Mouse (Mus musculus) erythroblast, embryonic 14.5 days (primary cell): Measurements from ENCODE around the gene Gm44511. TPM values are rescaled to one million over a fixed set of nuclear protein-coding genes. Genes with fewer than 3 reads are reported as not detected.
"Not testable (repeated sequence)": the region's sequence is repeated elsewhere in the genome, so short reads cannot be mapped to it uniquely, and the experiment has no call there.

Source experiments
- H3K27me3 ChIP-seq: 2 replicates; pipeline ENCODE4 v1.6.1; 2012; ENCODE audit warnings: inconsistent platforms; ENCODE audit not compliant: control insufficient read depth
- H3K36me3 ChIP-seq: 2 replicates; pipeline ENCODE4 v1.6.1; 2012; ENCODE audit warnings: mild to moderate bottlenecking, inconsistent platforms; ENCODE audit not compliant: control insufficient read depth
- H3K4me1 ChIP-seq: 2 replicates; pipeline ENCODE4 v1.6.1; 2012; ENCODE audit warnings: inconsistent platforms; ENCODE audit not compliant: control insufficient read depth
- H3K4me3 ChIP-seq: replicated peaks from 2 replicates; pipeline ENCODE3; 2012; ENCODE audit warnings: moderate library complexity, mild to moderate bottlenecking, inconsistent platforms
- H3K9me3 ChIP-seq: 2 replicates; pipeline ENCODE4 v1.6.1; 2012; ENCODE audit warnings: low read length, inconsistent platforms, mixed read lengths; ENCODE audit not compliant: control insufficient read depth
- GATA1 ChIP-seq: IDR thresholded peaks from 2 replicates; pipeline ENCODE4 v1.6.1; 2012; ENCODE audit warnings: low read length, inconsistent platforms, mixed read lengths
- TAL1 ChIP-seq: IDR thresholded peaks from 3 replicates; pipeline ENCODE4 v1.6.1; 2012; ENCODE audit warnings: low read length, inconsistent platforms, mixed read lengths
- polyA plus RNA-seq: library from polyadenylated mRNA; stranded (reverse); fragments of >175 nt; gene quantifications from 2 replicates; pipeline ENCODE4 v1.2.3, GENCODE M21; 2012

Gm44511 gene
- polyA plus RNA-seq, 1 experiment, result not detected

- H3K4me3 ChIP-seq, result no peak overlapping the region
- no peaks in the 10 kb centered on the region for H3K27me3 ChIP-seq
- no peaks in the 10 kb centered on the region for H3K9me3 ChIP-seq
- H3K36me3 ChIP-seq, result no peaks in the 10 kb centered on the region
- TF ChIP-seq GATA1, result no peak
- TF ChIP-seq TAL1, result no peak
- H3K4me1 ChIP-seq, result peaks cover 29% of the 10 kb centered on the region
Observed at GRCm38 (mm10) chr6:128765211-128765610, 60.9 kb downstream of the Gm44511 start.

DNA sequence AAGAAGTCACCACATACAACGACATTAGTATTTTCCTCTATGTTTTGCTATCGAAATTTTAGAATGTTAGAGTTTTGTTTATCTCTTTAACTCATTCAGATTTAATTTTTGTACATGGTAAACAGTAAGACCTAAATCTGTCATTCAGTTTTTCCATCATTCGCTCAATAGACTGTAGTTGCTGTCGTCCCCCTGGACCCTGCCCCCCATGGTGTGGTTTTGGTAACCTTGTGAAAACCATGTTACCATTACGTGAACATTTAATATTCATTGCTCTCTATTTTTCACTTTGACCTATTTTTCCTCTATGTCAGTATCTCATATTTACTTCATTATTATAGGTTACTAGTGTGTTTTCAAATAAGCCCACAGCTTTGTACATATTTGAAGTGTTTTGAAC is 61.5 kb downstream of the Gm44511 start:
- H3K9me3 ChIP-seq, result no peaks in the 10 kb centered on the region
- H3K4me3 ChIP-seq, result peak overlapping the region; percentile 72
- H3K27me3 ChIP-seq, result no peaks in the 10 kb centered on the region
- peaks cover 33% of the 10 kb centered on the region for H3K4me1 ChIP-seq
- H3K36me3 ChIP-seq, result no peaks in the 10 kb centered on the region
- no peak for TF ChIP-seq GATA1
- TF ChIP-seq TAL1, result no peak

GRCm38 (mm10) chr6:128763736-128764523 is 62.2 kb downstream of the Gm44511 start:
- H3K9me3 ChIP-seq, result no peaks in the 10 kb centered on the region
- H3K4me3 ChIP-seq, result peak overlapping the region; percentile 72
- no peaks in the 10 kb centered on the region for H3K36me3 ChIP-seq
- TF ChIP-seq TAL1, result no peak
- H3K4me1 ChIP-seq, result peaks cover 37% of the 10 kb centered on the region
- no peaks in the 10 kb centered on the region for H3K27me3 ChIP-seq

- peaks cover 37% of the 10 kb centered on the region for H3K4me1 ChIP-seq
- H3K27me3 ChIP-seq, H3K36me3 ChIP-seq, H3K9me3 ChIP-seq: not testable (repeated sequence)
- peak overlapping the region; percentile 72 for H3K4me3 ChIP-seq
Observed at GRCm38 (mm10) chr6:128762892-128763670, 63.0 kb downstream of the Gm44511 start.

GRCm38 (mm10) chr6:128761144-128761540 is 65.0 kb downstream of the Gm44511 start:
- TF ChIP-seq TAL1, result no peak
- TF ChIP-seq GATA1, result no peak
- Histone ChIP-seq H3K9me3 (no peaks in the 10 kb centered on the region), H3K4me3 (peak overlapping the region; percentile 67)

GRCm38 (mm10) chr6:128760416-128761143 is 65.5 kb downstream of the Gm44511 start:
- H3K9me3 ChIP-seq, H3K27me3 ChIP-seq, H3K36me3 ChIP-seq: not testable (repeated sequence)
- Histone ChIP-seq H3K4me1 (peaks cover 37% of the 10 kb centered on the region), H3K4me3 (peak overlapping the region; percentile 67)

More at GRCm38 (mm10) chr6:128761144-128761540, 65.0 kb downstream of the Gm44511 start:
- no peaks in the 10 kb centered on the region for H3K27me3 ChIP-seq
- H3K36me3 ChIP-seq, result no peaks in the 10 kb centered on the region
- H3K4me1 ChIP-seq, result peaks cover 37% of the 10 kb centered on the region

GRCm38 (mm10) chr6:128760016-128760415 is 66.1 kb downstream of the Gm44511 start:
- Histone ChIP-seq H3K4me1 (peaks cover 34% of the 10 kb centered on the region), H3K4me3 (peak overlapping the region; percentile 67)
- not testable (repeated sequence) for H3K27me3 ChIP-seq, H3K36me3 ChIP-seq, H3K9me3 ChIP-seq

DNA sequence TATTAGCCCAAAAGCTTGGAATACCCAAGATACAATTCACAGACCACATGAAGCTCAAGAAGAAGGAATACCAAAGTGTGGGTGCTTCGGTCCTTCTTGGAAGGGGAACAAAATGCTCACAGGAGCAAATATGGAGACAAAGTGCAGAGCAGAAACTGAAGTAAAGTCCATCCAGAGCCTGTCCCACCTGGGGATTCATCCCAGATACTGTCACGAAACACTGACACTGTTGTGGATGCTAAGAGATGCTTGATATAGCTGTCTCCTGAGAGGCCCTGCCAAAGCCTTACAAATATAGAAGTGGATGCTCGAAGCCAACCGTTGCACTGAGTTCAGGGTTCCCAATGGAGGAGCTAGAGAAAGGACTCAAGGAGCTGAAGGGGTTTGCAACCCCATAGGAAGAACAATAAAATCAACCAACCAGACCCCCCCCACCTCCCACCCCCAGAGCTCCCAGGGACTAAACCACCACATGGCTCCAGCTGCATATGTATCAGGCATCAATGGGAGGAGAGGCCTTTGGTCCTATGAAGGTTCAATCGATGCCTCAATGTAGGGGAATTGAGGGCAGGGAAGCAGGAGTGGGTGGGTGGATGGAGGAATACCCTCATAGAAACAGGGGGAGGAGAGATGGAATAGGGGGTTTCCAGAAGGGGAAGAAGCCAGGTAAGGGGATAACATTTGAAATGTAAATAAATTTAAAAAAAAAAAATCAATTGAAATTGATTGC is 66.7 kb downstream of the Gm44511 start:
- no peak overlapping the region for H3K4me3 ChIP-seq
- H3K27me3 ChIP-seq, result no peaks in the 10 kb centered on the region

DNA sequence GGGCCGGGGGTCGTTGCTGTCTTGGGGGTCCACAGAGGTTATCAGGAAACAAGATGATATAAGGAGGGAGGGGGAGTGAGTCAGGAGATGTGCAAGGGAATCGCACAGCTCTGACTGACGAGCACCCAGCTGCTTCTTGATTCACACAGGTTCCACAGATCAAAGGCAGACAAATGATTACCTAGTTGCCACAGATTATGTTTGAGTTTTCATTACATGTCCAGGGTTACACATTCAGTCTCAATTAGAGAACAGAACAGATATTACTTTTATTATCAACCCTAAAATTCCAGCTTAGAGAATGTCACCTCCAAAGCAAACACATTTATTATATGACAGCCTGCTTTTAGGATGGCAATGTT is 70.7 kb downstream of the Gm44511 start:
- not testable (repeated sequence) for H3K36me3 ChIP-seq, H3K27me3 ChIP-seq, H3K4me1 ChIP-seq, H3K9me3 ChIP-seq, H3K4me3 ChIP-seq

More for the DNA sequence above, 66.7 kb downstream of the Gm44511 start:
- TF ChIP-seq TAL1 (no peak), GATA1 (no peak)
- Histone ChIP-seq H3K4me1 (peaks cover 30% of the 10 kb centered on the region), H3K9me3 (no peaks in the 10 kb centered on the region), H3K36me3 (no peaks in the 10 kb centered on the region)

DNA sequence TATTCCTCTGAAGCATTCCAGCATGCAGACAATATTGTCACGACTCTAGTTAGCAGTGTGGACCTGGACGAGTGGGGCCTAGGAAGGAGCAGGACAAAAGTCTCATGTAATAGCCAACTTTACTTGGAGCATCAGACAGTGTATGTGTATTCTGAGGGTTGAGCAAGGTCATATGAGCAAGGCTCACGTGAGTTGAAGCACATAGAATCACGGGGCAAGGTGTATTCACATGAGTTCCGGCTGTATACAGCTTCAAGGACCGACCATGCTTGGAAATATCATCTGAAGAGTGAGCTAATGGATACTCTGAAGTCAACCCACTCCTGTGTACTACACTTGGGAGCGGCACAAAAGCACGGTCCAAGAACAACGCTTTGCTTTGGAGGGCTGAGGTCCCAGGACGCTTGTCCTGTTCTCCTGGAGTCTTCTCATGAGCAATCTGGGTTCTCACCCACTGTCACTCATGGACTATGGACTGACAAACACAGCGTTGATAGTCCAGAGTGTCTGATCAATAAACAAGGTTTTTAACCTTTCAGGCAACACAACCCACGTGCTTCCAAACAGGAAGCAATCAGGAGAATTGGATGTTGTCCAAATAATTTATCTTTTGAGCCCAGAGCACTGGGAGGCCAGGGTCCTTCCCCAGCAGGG is 71.2 kb downstream of the Gm44511 start:
- not testable (repeated sequence) for H3K4me1 ChIP-seq, H3K4me3 ChIP-seq, H3K27me3 ChIP-seq, H3K9me3 ChIP-seq, H3K36me3 ChIP-seq

DNA sequence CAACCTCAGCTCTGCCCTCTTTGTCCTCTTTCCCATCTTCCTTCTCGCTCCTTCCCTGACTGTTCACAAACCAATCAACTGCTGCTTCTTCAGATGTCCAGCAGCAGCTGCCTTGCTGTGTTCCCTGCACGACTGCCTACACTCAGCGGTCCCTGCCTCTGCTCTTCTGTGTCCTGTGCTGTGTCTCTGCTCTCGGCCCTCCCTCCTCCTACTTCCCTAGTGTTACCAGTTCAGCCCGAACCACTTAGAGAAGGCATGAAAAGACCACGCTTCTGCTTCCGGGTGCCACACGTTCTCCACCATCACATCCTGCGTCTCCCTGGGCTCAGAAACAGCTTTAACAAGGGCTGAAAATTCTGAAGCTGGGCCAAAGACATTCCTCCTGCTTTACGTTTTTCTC is 71.8 kb downstream of the Gm44511 start:
- not testable (repeated sequence) for H3K36me3 ChIP-seq, H3K4me3 ChIP-seq, H3K9me3 ChIP-seq, H3K4me1 ChIP-seq, H3K27me3 ChIP-seq

GRCm38 (mm10) chr6:128753610-128754224 is 72.4 kb downstream of the Gm44511 start:
- H3K27me3 ChIP-seq, H3K4me1 ChIP-seq, H3K9me3 ChIP-seq, H3K36me3 ChIP-seq, H3K4me3 ChIP-seq: not testable (repeated sequence)
